Mouse (Mus musculus) testis, postnatal 10 days (tissue): ENCODE results near the gene Aoah.

ENCODE experiments used
- DNase-seq: peaks from one replicate; pipeline ENCODE4 v3.0.0; 2021; ENCODE audit warnings: low spot score

The Aoah gene

GRCm38 (mm10) chr13:21074847-21075246 is 280.9 kb downstream of the Aoah start, which contains the start of gene Olfr1370:
Gene Olfr1370, minus strand, starts transcription at chr13:21074947.
- DNase-seq, result no peak

GRCm38 (mm10) chr13:21082686-21083085 is 288.8 kb downstream of the Aoah start:
- no peak for DNase-seq
